Mouse (Mus musculus) spleen, adult 2 months (tissue): ENCODE data around the gene Lima1. TPM values are rescaled to one million over a fixed set of nuclear protein-coding genes. Genes with fewer than 3 reads are reported as not detected.
"Not testable (repeated sequence)": the region's sequence is repeated elsewhere in the genome, so short reads cannot be mapped to it uniquely, and the experiment has no call there.

Source experiments
- DNase-seq, 2 experiments: peaks; one replicate each; pipeline versions ENCODE4 v3.0.0 to v3.0.0-alpha.2; 2012 to 2021; ENCODE audit warnings: low spot score in 2 of 2, low read depth in 1 of 2
- H3K27ac ChIP-seq: fragments of 200-500 bp; 2 replicates; pipeline ENCODE4 v1.5.1; 2012; ENCODE audit warnings: low read length, inconsistent platforms; ENCODE audit not compliant: insufficient read depth
- H3K27me3 ChIP-seq: fragments of 200-500 bp; 2 replicates; pipeline ENCODE4 v1.6.1; 2012; ENCODE audit warnings: mild to moderate bottlenecking, moderate library complexity, low read length, inconsistent platforms; ENCODE audit not compliant: control insufficient read depth, insufficient read depth
- H3K36me3 ChIP-seq: fragments of 200-500 bp; 2 replicates; pipeline ENCODE4 v1.6.1; 2012; ENCODE audit warnings: mild to moderate bottlenecking, low read length, inconsistent platforms; ENCODE audit not compliant: control insufficient read depth, insufficient read depth
- H3K4me1 ChIP-seq: fragments of 200-500 bp; 2 replicates; pipeline ENCODE4 v1.6.1; 2011; ENCODE audit warnings: inconsistent platforms; ENCODE audit not compliant: control insufficient read depth, insufficient read depth, insufficient read length
- H3K4me3 ChIP-seq: fragments of 200-500 bp; 2 replicates; pipeline ENCODE4 v1.5.1; 2011; ENCODE audit warnings: mild to moderate bottlenecking, inconsistent platforms; ENCODE audit not compliant: insufficient read depth, insufficient read length; ENCODE audit errors: extremely low read depth
- CTCF ChIP-seq: fragments of 200-500 bp; IDR thresholded peaks from 2 replicates; pipeline ENCODE4 v1.5.1; 2011; ENCODE audit warnings: mild to moderate bottlenecking, inconsistent platforms; ENCODE audit not compliant: insufficient read depth, insufficient read length, insufficient replicate concordance; ENCODE audit errors: extremely low read depth
- POLR2A ChIP-seq: fragments of 200-500 bp; IDR thresholded peaks from 2 replicates; pipeline ENCODE4 v1.6.1; 2011; ENCODE audit warnings: low read depth, low read length, inconsistent platforms
- whole genome bisulfite sequencing: fragments of 180-500 bp; shearing (Covaris S2); methylation state at CpG from one replicate; pipeline ENCODE4 v1.1.7; 2018; 5-methylcytosine and 5-hydroxymethylcytosine counted together
- polyA plus RNA-seq: library from polyadenylated mRNA; depleted of rRNA; stranded (reverse); fragments of >200 nt; gene quantifications from 2 replicates; pipeline ENCODE4 v1.2.3, GENCODE M21; 2012

Lima1 gene
- polyA plus RNA-seq, 1 experiment = 7.7 TPM

DNA sequence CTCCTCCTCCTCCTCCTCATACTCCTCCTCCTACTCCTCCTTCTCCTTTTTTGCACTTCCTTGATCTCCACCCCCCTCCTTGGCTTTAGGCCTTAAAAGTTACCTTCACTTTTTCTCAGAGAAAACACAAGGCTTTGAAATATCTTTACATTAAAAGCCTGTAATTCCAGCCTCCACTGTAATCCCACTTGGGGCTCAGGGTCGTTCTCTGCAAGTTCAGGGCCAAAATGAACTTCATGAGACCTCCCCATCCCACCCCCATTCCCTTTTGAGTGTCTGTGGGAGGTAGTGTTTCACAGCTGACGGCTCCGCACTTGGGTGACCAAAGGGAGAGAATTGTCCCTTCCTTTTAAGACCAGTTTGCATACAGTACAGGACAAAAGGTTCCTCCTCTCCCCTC, 102.3 kb downstream of the Lima1 start:
- no peak overlapping the region for H3K4me3 ChIP-seq
- WGBS = 57% methylated on average over 3 of the region's 3 CpGs

DNA sequence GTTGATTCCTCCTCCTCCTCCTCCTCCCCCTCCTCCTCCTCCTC, 102.6 kb downstream of the Lima1 start, which contains the start of gene Cers5:
Gene Cers5 (minus strand): TSS at position 5 of the 44 bp plus-strand sequence.
- H3K36me3 ChIP-seq, H3K4me1 ChIP-seq, H3K27me3 ChIP-seq, DNase-seq: not testable (repeated sequence)
- H3K4me3 ChIP-seq = peak within 1 kb of the TSS; percentile 73
- H3K27ac ChIP-seq = peak within 1 kb of the TSS; percentile 78

More for the DNA sequence above, 102.3 kb downstream of the Lima1 start:
- Histone ChIP-seq H3K4me1 (no peaks in the 10 kb centered on the region; the same call in none of the 2 replicates), H3K27me3 (no peaks in the 10 kb centered on the region), H3K27ac (no peak overlapping the region), H3K36me3 (no peaks in the 10 kb centered on the region)
- no peak for TF ChIP-seq CTCF
- TF ChIP-seq POLR2A = no peak
- no peak for DNase-seq

DNA sequence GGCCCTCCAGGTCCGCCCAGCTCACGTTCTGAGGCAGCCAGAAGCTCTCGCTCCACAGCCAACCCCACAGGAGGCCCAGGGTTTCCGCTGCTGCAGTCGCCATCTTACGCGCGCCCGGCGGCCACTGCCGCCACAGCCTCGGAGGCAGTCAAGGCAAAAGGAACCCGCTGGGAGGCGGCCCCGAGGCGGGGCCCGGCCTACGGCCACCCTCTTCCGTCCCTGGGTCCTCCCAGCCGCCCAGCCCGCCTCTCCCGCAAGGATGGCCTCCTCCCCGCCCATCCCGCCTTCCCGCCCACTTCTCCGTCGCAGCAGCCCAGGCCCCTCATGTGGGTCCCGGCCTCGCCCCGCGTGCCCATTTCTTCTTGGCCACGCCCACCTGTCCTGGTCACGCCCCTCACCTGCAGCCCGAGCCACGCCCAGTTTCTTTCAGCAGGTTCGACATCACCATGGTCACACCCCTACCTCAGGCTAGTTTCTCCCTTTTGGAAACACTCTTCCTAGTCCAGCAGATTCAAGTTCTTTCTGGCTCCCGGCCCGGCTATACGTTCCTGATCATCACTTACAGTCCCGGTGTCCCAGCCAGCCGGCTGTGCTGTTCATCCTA, 102.9 kb downstream of the Lima1 start:
- H3K36me3 ChIP-seq = no peaks in the 10 kb centered on the region
- no peaks in the 10 kb centered on the region; the same call in none of the 2 replicates for H3K4me1 ChIP-seq
- peak; percentile 66 to 85 for DNase-seq
- peak overlapping the region; percentile 78 for H3K27ac ChIP-seq
- TF ChIP-seq CTCF (no peak), POLR2A (peak; percentile 96)
- under 1% methylated on average over 39 of the region's 41 CpGs for WGBS
- H3K4me3 ChIP-seq = peak overlapping the region; percentile 73
- no peaks in the 10 kb centered on the region for H3K27me3 ChIP-seq

DNA sequence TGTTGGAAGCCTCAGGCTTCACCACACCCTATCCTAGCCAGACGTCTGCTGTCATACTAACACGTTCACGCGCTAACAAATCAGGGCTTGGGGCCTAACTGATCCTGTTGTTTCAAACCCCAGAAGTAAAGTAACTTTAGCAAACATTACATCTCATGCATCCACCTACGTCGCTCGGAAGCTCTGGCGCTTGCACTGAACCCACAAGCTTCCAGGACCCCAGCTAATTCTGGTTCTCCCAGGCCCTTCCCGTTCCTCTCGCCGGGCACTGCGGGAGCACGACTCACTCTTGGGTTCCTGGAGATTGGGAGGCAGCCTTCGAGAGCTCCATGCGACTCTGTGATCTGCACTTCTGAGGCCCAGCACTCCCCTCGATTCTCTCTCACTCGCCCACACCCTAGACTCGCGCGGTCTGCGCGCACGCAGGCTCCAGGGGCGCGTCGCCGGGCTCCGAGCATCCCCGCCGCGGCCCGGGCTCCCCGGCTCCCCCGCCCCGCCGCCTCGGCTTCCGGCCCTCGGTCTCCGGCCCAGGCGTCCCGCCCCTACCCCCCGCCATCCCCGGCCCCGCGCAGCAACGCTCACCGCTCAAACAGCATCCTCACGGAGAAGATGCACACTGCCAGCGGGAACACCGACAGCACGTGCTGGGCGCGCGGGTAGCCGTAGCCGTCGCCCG, 103.5 kb downstream of the Lima1 start:
- TF ChIP-seq POLR2A = no peak
- TF ChIP-seq CTCF = no peak
- H3K27me3 ChIP-seq = no peaks in the 10 kb centered on the region
- no peaks in the 10 kb centered on the region for H3K36me3 ChIP-seq
- DNase-seq = peak in 1 of 2 experiments; percentile 53
- peak overlapping the region; percentile 73 for H3K4me3 ChIP-seq
- peak overlapping the region; percentile 78 for H3K27ac ChIP-seq
- H3K4me1 ChIP-seq = no peaks in the 10 kb centered on the region; the same call in none of the 2 replicates
- WGBS = 2% methylated on average over 59 of the region's 59 CpGs

DNA sequence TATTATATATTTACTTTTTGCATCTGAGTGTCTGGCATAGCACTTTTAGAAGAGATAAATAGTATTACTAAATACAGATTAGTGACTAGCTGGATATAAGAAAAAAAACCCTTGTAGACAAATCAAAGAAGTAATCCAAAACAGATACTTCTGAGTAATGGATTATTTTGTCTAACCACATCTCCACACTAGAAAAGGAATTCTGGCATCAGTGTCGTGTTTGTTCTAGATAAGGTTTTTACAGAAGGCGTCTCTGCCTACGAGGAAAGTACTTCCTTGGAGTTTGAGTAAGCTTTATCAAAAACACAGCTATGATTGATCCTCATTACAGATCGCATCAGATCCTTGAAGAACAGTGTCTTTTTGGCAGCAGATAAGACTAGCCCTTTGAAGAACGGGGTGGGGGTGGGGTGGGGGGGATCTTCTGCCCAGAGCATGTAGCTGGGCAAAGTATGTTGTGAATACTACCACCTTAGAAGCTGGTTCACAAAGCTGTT, 104.2 kb downstream of the Lima1 start:
- peak overlapping the region; percentile 73; the same call in 1 of the 2 replicates for H3K27ac ChIP-seq
- H3K4me1 ChIP-seq = no peaks in the 10 kb centered on the region; the same call in none of the 2 replicates
- no peaks in the 10 kb centered on the region for H3K27me3 ChIP-seq
- no peak for DNase-seq
- H3K4me3 ChIP-seq = peak overlapping the region; percentile 73; the same call in 1 of the 2 replicates
- WGBS = 33% methylated on average over 5 of the region's 5 CpGs
- H3K36me3 ChIP-seq = no peaks in the 10 kb centered on the region
- no peak for TF ChIP-seq CTCF
- TF ChIP-seq POLR2A = no peak

DNA sequence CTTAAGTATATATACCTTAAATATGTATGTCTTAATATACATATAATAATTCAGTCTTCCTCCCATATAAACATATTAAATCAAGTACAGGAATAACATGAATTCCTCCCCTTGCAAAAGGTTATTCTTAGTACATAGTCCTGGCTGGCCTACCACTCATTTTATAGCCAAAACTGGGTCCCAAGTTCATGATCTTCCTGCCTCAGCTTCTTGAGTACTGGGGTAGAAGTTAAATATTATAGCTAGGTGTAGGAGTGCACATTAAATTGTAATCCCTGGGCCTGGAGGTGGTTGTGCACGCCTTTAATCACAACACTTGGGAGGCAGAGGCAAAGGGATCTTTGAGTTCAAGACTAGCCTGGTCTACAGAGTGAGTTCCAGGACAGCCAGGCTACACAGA, 106.5 kb downstream of the Lima1 start:
- no peak overlapping the region for H3K27ac ChIP-seq
- no peaks in the 10 kb centered on the region for H3K36me3 ChIP-seq
- WGBS = 84% methylated on average over 1 of the region's 1 CpGs
- DNase-seq = no peak
- no peaks in the 10 kb centered on the region for H3K27me3 ChIP-seq
- H3K4me3 ChIP-seq = no peak overlapping the region
- H3K4me1 ChIP-seq = no peaks in the 10 kb centered on the region; the same call in none of the 2 replicates
- TF ChIP-seq CTCF = no peak
- TF ChIP-seq POLR2A = no peak

DNA sequence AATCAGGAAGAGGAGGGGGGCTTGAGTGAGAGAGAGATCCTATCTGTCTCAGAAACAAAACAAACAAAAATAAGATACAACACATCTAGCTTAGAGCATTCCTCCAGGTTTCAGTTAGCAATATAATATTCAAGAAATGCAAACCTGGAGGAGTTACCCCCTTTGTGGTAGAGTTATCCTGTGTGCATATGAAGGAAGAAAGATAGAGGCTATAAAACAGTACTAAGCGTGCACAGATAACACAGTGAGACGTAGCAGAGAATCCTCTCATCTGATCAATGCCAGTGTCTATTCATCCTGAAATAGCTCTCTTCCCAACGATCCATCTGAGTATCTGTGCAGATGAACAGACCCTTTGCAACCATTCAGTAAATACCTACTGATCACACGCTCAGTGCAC, 107.8 kb downstream of the Lima1 start:
- Histone ChIP-seq H3K36me3 (no peaks in the 10 kb centered on the region), H3K27ac (no peak overlapping the region), H3K4me1 (no peaks in the 10 kb centered on the region; the same call in none of the 2 replicates), H3K4me3 (no peak overlapping the region), H3K27me3 (no peaks in the 10 kb centered on the region)
- no peak for TF ChIP-seq CTCF
- no peak for TF ChIP-seq POLR2A
- DNase-seq = no peak
- 80% methylated on average over 4 of the region's 4 CpGs for WGBS

DNA sequence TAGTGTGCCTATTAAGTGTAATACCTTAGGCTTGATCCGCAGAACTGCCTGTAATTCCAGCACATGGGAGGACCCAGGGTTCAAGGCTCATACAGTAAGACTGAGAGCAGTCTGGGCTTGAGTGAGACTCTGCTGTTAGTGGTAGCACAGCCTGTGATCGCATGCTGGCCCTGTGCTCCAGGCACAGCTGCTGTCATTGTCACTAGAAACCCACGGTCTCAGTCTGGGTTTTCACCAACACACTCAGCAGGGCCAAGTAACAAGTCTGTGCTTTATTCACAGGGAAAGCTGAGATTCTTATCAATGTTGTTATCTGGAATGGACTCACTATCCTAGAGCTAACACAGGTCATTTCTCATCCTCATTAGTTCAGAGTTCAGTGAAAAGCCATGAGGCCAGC, 121.1 kb downstream of the Lima1 start:
- H3K27ac ChIP-seq = no peak overlapping the region
- DNase-seq = no peak
- TF ChIP-seq POLR2A (no peak), CTCF (no peak)
- H3K27me3 ChIP-seq = no peaks in the 10 kb centered on the region
- H3K4me3 ChIP-seq = no peak overlapping the region
- no peaks in the 10 kb centered on the region; the same call in 1 of the 2 replicates for H3K36me3 ChIP-seq
- no peaks in the 10 kb centered on the region for H3K4me1 ChIP-seq
- 86% methylated on average over 3 of the region's 3 CpGs for WGBS
